Mouse (Mus musculus) left cerebral cortex, adult 11 months (tissue): ENCODE measurements at regions not wholly inside any gene's neighbourhood (a gene's known extent, or its start where the extent isn't known, plus 50 kb on each side); places are given as distances from the start of the nearest gene placed in this dataset.

Experiments
- DNase-seq: peaks from one replicate; pipeline ENCODE4 v3.0.0; 2022; ENCODE audit warnings: low spot score

DNA sequence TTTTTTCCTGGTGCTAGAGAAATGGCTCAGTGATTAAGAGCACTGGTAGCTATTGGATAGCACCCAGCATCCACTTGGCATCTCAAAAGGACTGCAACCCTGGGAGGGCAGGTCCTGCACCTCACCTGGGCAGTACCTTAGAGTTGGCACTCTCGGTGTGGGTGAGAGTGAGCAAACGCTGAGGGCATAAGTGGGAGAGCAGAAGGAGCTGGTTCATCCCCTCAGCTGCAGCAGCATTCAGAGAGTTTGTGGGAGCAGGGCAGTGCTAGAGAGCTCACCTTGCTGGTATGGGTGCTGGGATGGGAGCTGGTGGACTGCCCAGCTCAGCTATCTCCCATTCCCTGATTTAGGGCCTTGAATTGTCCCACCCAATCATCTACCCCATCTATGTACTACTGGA lies 227.1 kb upstream of the Zic4 start:
- DNase-seq, result no peak

DNA sequence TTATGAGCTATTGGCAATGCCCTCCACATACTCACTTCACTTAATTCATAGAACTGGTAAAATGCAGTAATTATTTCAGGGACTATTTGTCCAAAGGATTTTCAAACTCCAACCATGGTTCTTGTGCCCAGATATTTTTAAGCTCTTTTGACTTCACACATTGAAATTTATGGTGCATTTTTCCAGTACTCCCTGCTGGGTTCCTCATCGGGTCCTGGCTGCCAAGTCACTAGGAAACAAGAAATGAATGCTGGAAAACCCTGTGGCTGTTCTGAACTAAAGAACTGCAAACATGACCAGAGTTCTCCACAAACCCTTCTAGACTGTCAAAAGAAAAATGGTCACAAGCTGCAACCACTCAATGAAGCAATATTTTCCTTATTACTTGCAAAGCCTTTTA lies 221.6 kb upstream of the Zic4 start:
- DNase-seq, result no peak

DNA sequence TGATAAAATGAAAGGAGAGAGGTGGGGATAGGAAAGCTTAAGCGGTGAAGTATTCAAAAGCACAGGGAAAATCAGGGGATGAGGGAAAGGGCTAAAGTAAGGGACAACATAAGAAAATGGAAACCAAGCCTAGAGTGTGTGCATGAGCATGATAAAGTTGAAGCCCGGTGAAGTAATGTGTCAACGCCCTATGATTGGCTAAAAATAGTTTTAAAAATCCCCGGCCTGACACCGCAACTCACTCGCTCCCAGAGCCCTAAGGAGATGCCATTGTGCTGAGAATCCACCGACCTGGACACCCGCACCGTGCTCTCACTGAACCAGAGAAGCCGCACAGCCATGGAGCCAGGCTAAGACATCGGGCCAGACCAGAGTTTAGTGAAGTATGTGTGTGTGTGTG lies 210.3 kb upstream of the Zic4 start:
- no peak for DNase-seq

DNA sequence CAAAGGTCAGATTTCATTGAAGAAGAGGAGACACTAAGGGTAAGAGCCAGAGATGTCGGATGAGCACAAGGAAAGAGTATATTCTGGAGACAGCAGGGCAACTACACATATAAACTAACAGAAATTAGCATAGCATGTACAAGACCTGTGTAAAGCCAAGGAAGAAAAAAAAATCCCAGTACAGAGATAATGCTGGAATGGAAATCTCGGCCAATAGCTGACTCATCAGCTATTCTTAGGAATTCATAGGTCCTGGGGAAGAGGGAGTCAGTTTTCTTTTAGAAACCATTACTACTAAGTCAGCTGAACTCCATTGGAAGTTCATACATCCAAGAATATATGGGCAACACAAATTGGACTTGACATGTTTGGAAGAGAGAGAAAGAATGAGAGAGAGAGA lies 202.9 kb upstream of the Zic4 start:
- DNase-seq, result no peak

DNA sequence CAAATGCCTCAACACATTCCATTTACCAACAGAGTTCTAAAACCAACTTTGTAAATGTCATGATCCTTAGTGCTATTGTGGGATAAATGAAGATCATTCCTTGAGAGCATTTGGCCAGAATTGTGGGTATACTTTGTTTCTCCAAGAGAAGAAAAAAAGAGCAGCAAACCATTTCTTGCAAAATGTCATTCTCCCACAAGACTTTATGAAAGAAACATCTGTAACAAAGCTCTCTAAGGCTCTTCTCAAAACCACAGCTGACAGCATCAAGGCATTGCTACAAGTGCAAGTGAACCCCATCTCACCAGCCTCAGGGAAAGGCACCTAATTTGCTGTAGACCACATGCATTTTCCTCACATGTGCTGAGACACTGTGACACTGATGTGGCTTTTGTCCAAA lies 194.3 kb upstream of the Zic4 start:
- no peak for DNase-seq

DNA sequence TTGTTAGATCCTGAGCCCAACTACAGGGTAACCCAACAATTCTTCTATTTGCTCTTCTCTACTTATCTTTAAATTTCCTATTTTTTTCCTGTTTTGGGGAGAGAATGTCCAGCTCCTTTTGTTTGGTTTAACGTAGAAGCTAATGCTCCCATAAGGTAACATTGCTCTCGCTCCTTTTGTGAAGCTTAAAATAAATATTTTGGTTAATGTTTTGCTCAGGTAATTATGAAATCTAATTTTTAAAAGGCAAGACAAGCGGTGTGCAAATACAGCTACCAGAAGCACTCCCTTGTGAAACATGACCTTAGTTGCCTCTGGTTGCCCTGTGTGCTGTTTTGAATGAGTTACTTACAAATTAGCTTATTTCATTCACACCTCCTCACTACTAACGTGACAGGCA lies 169.0 kb upstream of the Zic4 start:
- DNase-seq, result no peak

DNA sequence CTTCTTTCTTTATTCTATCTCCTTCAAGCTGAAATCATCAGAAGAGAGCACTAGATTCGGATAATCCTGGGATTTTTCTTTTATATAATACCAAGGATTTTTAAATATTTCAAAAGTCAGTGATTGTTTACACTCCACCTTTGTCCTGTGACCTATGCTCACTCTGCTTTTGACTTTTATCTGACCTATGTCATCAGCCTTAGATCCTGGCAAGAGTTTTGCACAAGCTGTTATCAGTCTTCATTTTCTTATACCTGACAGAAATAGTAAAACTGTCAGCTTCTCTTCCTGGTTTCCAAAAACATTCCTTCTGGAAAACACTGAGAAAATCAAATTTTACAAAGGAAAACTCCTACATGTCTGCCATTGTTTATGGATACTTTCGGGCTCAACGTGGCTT lies 168.3 kb upstream of the Zic4 start:
- DNase-seq, result no peak

DNA sequence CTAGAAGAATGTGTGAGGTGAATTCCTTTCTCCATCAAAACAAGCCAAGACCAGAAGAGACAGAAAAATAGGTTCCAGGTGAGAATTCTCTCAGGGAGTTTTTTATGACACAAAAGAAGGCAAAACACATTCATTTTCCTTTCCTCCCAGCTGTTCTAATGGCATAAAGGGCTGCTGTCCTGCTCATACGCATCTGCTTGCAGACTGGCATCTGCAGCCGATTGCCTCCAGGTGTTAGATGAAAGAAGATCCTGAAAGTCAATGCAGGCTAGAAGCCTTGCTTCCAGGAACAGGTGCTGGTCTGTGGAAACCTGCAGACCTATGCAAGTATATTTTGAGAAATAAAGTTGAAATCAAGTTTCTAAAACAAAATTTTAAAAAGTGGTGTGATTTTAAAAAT lies 154.9 kb upstream of the Zic4 start:
- DNase-seq, result no peak

DNA sequence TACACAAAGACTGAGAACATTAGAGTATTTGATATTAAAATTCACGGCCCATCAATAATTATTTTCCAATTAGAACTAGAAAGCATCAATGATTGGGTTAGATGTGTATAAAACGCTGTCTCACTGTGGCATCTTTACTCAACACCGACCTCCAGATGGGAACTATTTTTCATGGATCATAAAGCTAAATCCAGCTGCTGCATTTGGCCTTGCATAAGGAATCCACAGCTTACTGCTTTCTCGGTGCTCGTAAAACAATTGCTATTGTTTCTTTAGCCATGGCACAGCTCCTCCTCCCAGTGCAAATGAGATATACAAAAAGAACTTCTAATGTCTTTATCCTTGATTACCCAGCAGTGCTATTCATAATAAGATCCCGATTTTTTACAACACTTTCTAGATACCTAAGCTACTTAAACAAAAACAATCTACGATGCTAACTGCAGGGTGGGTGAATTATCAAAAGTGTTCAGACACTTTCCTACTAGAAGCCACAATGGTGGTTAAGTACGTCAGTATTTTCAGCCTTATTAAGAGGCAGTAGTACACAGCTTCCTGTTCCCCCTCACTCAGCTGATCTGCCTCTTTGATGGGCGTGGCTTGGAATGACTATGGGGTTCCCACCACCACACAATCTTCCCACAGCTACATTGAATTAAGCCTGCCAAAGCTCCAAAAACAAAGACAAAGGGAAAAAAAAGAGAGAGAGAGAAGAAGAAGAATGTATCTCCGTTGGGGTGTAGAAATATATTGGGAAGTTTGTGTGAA lies 134.4 kb upstream of the Zic4 start:
- DNase-seq, result no peak

DNA sequence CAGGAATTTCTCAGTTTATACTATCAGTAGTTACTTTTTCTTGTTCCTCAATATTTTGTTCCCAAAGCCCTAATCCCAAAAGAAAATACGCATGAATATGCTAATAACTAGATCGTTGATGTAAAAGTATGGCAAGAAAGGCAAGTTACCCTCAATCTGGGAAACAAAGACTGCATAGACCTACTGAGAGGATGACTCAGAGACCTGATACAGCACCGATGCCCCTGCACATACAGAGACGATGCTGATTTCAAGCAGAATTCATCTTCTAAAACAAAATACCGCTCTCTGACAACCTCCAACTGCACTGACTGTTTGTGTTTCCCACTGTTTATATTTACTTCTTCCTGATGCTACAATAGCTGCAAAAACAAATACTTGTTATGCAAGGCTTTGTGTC lies 133.7 kb upstream of the Zic4 start:
- DNase-seq, result no peak

DNA sequence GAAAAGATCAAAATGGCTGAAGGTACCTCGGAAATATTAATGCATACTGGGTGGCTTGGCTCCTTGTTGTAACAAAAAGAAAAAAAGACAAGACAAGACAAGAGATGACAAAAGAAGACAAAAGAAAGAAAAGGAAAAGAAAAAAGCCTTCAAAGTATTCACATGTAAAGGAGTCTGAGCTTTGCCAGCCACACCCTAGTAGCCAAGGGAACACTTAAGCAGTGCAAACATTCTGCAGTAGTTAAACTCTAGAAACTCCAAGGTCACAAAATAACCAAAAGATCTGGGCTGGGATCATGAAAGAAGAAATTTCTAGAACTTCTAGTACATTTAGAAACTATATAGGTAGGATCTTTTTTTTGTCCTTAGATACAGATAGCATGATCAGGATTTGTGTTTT lies 108.3 kb upstream of the Zic4 start:
- DNase-seq, result no peak

DNA sequence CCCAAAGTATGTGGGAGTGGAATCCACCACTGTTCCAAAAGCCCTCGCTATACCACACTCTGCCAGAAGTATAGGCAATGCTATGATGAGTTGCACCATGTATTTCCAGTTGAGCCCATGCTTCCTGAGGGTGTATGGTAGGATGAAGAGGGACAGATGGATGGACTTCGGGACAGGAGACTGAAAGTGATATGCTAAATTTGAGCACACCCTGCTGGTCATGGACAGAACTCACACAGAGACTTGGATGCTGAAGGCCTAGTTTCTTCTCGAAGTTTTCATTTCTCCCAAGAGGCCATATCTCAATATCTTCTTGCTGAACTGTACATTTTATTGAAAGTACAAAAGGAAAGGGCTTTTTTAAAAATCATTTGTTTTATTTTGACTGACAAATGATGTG lies 70.9 kb upstream of the Zic4 start:
- no peak for DNase-seq
